Mouse (Mus musculus) E14TG2a.4 (cell line): ENCODE measurements at regions not wholly inside any gene's neighbourhood (a gene's known extent, or its start where the extent isn't known, plus 50 kb on each side); places are given as distances from the start of the nearest gene placed in this dataset.
"Not testable (repeated sequence)": the region's sequence is repeated elsewhere in the genome, so short reads cannot be mapped to it uniquely, and the experiment has no call there.

ENCODE experiments used
- H3K27me3 ChIP-seq: 2 replicates; pipeline ENCODE4 v1.6.1; 2014; ENCODE audit warnings: low read length, control low read depth; ENCODE audit not compliant: insufficient read depth
- H3K36me3 ChIP-seq: 2 replicates; pipeline ENCODE4 v1.6.1; 2014; ENCODE audit warnings: low read length, control low read depth; ENCODE audit not compliant: insufficient read depth
- H3K4me1 ChIP-seq: replicated peaks from 2 replicates; pipeline ENCODE4 v1.6.1; 2014; ENCODE audit warnings: low read depth, low read length, control low read depth
- H3K4me3 ChIP-seq: replicated peaks from 2 replicates; pipeline ENCODE4 v1.5.1; 2014; ENCODE audit warnings: mild to moderate bottlenecking, low read length
- H3K9me3 ChIP-seq: 2 replicates; pipeline ENCODE4 v1.6.1; 2014; ENCODE audit warnings: low read length, control low read depth
- CTCF ChIP-seq: conservative IDR thresholded peaks from 2 replicates; pipeline ENCODE4 v1.5.1; 2014; ENCODE audit warnings: low read length
- NANOG ChIP-seq: IDR thresholded peaks from 2 replicates; pipeline ENCODE4 v1.6.1; 2014; ENCODE audit warnings: borderline replicate concordance, low read length, mixed read lengths
- POU5F1 ChIP-seq: IDR thresholded peaks from 2 replicates; pipeline ENCODE4 v1.6.1; 2014; ENCODE audit warnings: low read length, borderline replicate concordance

- H3K4me3 ChIP-seq: no peak overlapping the region
- peaks cover 4% of the 10 kb centered on the region; the same call in 1 of the 2 replicates for H3K36me3 ChIP-seq
- peaks cover 72% of the 10 kb centered on the region for H3K9me3 ChIP-seq
- no peaks in the 10 kb centered on the region for H3K4me1 ChIP-seq
- no peaks in the 10 kb centered on the region for H3K27me3 ChIP-seq
- no peak for TF ChIP-seq NANOG
- no peak for TF ChIP-seq POU5F1
- TF ChIP-seq CTCF: no peak
These were observed 55.6 kb upstream of the Zfp366 start for GRCm38 (mm10) chr13:99128979-99129378.

- H3K9me3 ChIP-seq: peaks cover 78% of the 10 kb centered on the region
- H3K27me3 ChIP-seq: no peaks in the 10 kb centered on the region
- H3K36me3 ChIP-seq: peaks cover 4% of the 10 kb centered on the region; the same call in 1 of the 2 replicates
- H3K4me1 ChIP-seq: no peaks in the 10 kb centered on the region
- H3K4me3 ChIP-seq: no peak overlapping the region
- TF ChIP-seq CTCF (no peak), NANOG (no peak), POU5F1 (no peak)
These were observed 56.3 kb upstream of the Zfp366 start for GRCm38 (mm10) chr13:99128284-99128691.

- TF ChIP-seq CTCF (no peak), POU5F1 (no peak), NANOG (no peak)
- H3K36me3 ChIP-seq: peaks cover 4% of the 10 kb centered on the region; the same call in 1 of the 2 replicates
- H3K4me3 ChIP-seq: no peak overlapping the region
- H3K27me3 ChIP-seq: no peaks in the 10 kb centered on the region
- H3K9me3 ChIP-seq: peaks cover 77% of the 10 kb centered on the region
- no peaks in the 10 kb centered on the region for H3K4me1 ChIP-seq
These were observed 56.9 kb upstream of the Zfp366 start for GRCm38 (mm10) chr13:99127716-99128115.

GRCm38 (mm10) chr13:99126971-99127370, 57.7 kb upstream of the Zfp366 start:
- not testable (repeated sequence) for H3K4me1 ChIP-seq, H3K36me3 ChIP-seq, H3K4me3 ChIP-seq, H3K27me3 ChIP-seq
- H3K9me3 ChIP-seq: peaks cover 80% of the 10 kb centered on the region

- Histone ChIP-seq H3K4me3 (no peak overlapping the region), H3K4me1 (no peaks in the 10 kb centered on the region), H3K36me3 (peaks cover 4% of the 10 kb centered on the region; the same call in 1 of the 2 replicates), H3K27me3 (no peaks in the 10 kb centered on the region), H3K9me3 (peaks cover 84% of the 10 kb centered on the region)
- TF ChIP-seq CTCF (no peak), NANOG (no peak), POU5F1 (no peak)
These were observed 58.1 kb upstream of the Zfp366 start for GRCm38 (mm10) chr13:99126538-99126937.

GRCm38 (mm10) chr13:99125946-99126345, 58.7 kb upstream of the Zfp366 start:
- peaks cover 4% of the 10 kb centered on the region; the same call in 1 of the 2 replicates for H3K36me3 ChIP-seq
- H3K4me1 ChIP-seq: no peaks in the 10 kb centered on the region
- H3K4me3 ChIP-seq: no peak overlapping the region
- TF ChIP-seq NANOG (no peak), POU5F1 (no peak), CTCF (0 out of 2 replicates have a peak, but pooled peaks have one; percentile 6)
- H3K27me3 ChIP-seq: no peaks in the 10 kb centered on the region
- H3K9me3 ChIP-seq: peaks cover 90% of the 10 kb centered on the region

GRCm38 (mm10) chr13:99124894-99125570, 59.6 kb upstream of the Zfp366 start:
- Histone ChIP-seq H3K4me1 (no peaks in the 10 kb centered on the region), H3K4me3 (no peak overlapping the region), H3K9me3 (peaks cover 92% of the 10 kb centered on the region), H3K36me3 (peaks cover 5% of the 10 kb centered on the region), H3K27me3 (no peaks in the 10 kb centered on the region)
- TF ChIP-seq POU5F1 (no peak), CTCF (no peak), NANOG (no peak)

- Histone ChIP-seq H3K4me3 (no peak overlapping the region), H3K36me3 (peaks cover 9% of the 10 kb centered on the region), H3K4me1 (no peaks in the 10 kb centered on the region), H3K9me3 (peaks cover 87% of the 10 kb centered on the region), H3K27me3 (no peaks in the 10 kb centered on the region)
- TF ChIP-seq NANOG: no peak
- TF ChIP-seq POU5F1: no peak
- TF ChIP-seq CTCF: no peak
These were observed 60.5 kb upstream of the Zfp366 start for GRCm38 (mm10) chr13:99124141-99124540.

GRCm38 (mm10) chr13:99123476-99124140, 61.0 kb upstream of the Zfp366 start:
- TF ChIP-seq CTCF (no peak), NANOG (no peak), POU5F1 (no peak)

GRCm38 (mm10) chr13:99122539-99122938, 62.1 kb upstream of the Zfp366 start:
- not testable (repeated sequence) for H3K36me3 ChIP-seq, H3K4me3 ChIP-seq, H3K4me1 ChIP-seq, H3K27me3 ChIP-seq
- peaks cover 71% of the 10 kb centered on the region for H3K9me3 ChIP-seq

More at GRCm38 (mm10) chr13:99123476-99124140, 61.0 kb upstream of the Zfp366 start:
- Histone ChIP-seq H3K9me3 (peaks cover 82% of the 10 kb centered on the region), H3K27me3 (no peaks in the 10 kb centered on the region), H3K4me3 (no peak overlapping the region), H3K4me1 (no peaks in the 10 kb centered on the region), H3K36me3 (peaks cover 9% of the 10 kb centered on the region)
